Mouse (Mus musculus): ENCODE measurements around the gene Nol12. TPM values are rescaled to one million over a fixed set of nuclear protein-coding genes. Genes with fewer than 3 reads are reported as not detected.

The Nol12 gene
- polyA plus RNA-seq, 1 experiment from 2014 or later = 46.0 TPM

- peaks cover 29% of the 10 kb centered on the region for H3K4me1 ChIP-seq (replicated peaks; ENCODE audit: control insufficient read depth, insufficient read depth, low read length)
- DNase-seq (ENCODE audit: low spot score) (peak; percentile 81), ATAC-seq (replicated peaks; ENCODE audit: low FRiP score, low TSS enrichment, low read depth) (peak; percentile 68)
- peak within 1 kb of the TSS; percentile 78 for H3K4me3 ChIP-seq (ENCODE audit: low read depth, low read length)
- H3K27me3 ChIP-seq (replicated peaks; ENCODE audit: control insufficient read depth, insufficient read depth, low read length) = no peaks in the 10 kb centered on the region
- H3K9me3 ChIP-seq (ENCODE audit: control insufficient read depth, low read length) = no peaks in the 10 kb centered on the region
- peak within 1 kb of the TSS; percentile 70 for H3K9ac ChIP-seq (ENCODE audit: low read length)
- peaks cover 23% of the 10 kb centered on the region for H3K36me3 ChIP-seq (ENCODE audit: control insufficient read depth, insufficient read depth, low read length)
- under 1% methylated on average over 44 of the region's 47 CpGs for WGBS
- peak within 1 kb of the TSS; percentile 71 for H3K4me2 ChIP-seq (ENCODE audit: low read length)
- peak within 1 kb of the TSS; percentile 48 for H3K27ac ChIP-seq (ENCODE audit: low read depth)
Measured at GRCm38 (mm10) chr15:78899740-78900584, 34.8 kb upstream of the Nol12 start, which contains the start of gene Sh3bp1. Gene Sh3bp1, plus strand, starts transcription at chr15:78899768.

GRCm38 (mm10) chr15:78900585-78901421 is 33.9 kb upstream of the Nol12 start:
- WGBS = 13% methylated on average over 18 of the region's 18 CpGs
- ATAC-seq (replicated peaks; ENCODE audit: low FRiP score, low TSS enrichment, low read depth) (0 out of 2 replicates have a peak, but pooled peaks have one; percentile 18), DNase-seq (ENCODE audit: low spot score) (peak; percentile 66)
- Histone ChIP-seq H3K27me3 (replicated peaks; ENCODE audit: control insufficient read depth, insufficient read depth, low read length) (no peaks in the 10 kb centered on the region), H3K9me3 (ENCODE audit: control insufficient read depth, low read length) (no peaks in the 10 kb centered on the region), H3K27ac (ENCODE audit: low read depth) (peak overlapping the region; percentile 48), H3K9ac (ENCODE audit: low read length) (peak overlapping the region; percentile 70), H3K36me3 (ENCODE audit: control insufficient read depth, insufficient read depth, low read length) (peaks cover 31% of the 10 kb centered on the region), H3K4me1 (replicated peaks; ENCODE audit: control insufficient read depth, insufficient read depth, low read length) (peaks cover 29% of the 10 kb centered on the region), H3K4me3 (ENCODE audit: low read depth, low read length) (peak overlapping the region; percentile 78), H3K4me2 (ENCODE audit: low read length) (peak overlapping the region; percentile 71)

- peak overlapping the region; percentile 71 for H3K4me2 ChIP-seq (ENCODE audit: low read length)
- peaks cover 29% of the 10 kb centered on the region for H3K4me1 ChIP-seq (replicated peaks; ENCODE audit: control insufficient read depth, insufficient read depth, low read length)
- DNase-seq (ENCODE audit: low spot score) (peak; percentile 61), ATAC-seq (replicated peaks; ENCODE audit: low FRiP score, low TSS enrichment, low read depth) (no peak)
- peaks cover 37% of the 10 kb centered on the region for H3K36me3 ChIP-seq (ENCODE audit: control insufficient read depth, insufficient read depth, low read length)
- WGBS = 46% methylated on average over 8 of the region's 8 CpGs
- H3K4me3 ChIP-seq (ENCODE audit: low read depth, low read length) = peak overlapping the region; percentile 78
- no peaks in the 10 kb centered on the region for H3K27me3 ChIP-seq (replicated peaks; ENCODE audit: control insufficient read depth, insufficient read depth, low read length)
- peak overlapping the region; percentile 48; the same call in 1 of the 2 replicates for H3K27ac ChIP-seq (ENCODE audit: low read depth)
- H3K9me3 ChIP-seq (ENCODE audit: control insufficient read depth, low read length) = no peaks in the 10 kb centered on the region
- no peak overlapping the region for H3K9ac ChIP-seq (ENCODE audit: low read length)
Measured at GRCm38 (mm10) chr15:78901422-78901789, 33.3 kb upstream of the Nol12 start.

- Histone ChIP-seq H3K9ac (ENCODE audit: low read length) (no peak overlapping the region), H3K4me1 (replicated peaks; ENCODE audit: control insufficient read depth, insufficient read depth, low read length) (peaks cover 24% of the 10 kb centered on the region), H3K27me3 (replicated peaks; ENCODE audit: control insufficient read depth, insufficient read depth, low read length) (no peaks in the 10 kb centered on the region), H3K4me3 (ENCODE audit: low read depth, low read length) (no peak overlapping the region), H3K27ac (ENCODE audit: low read depth) (no peak overlapping the region), H3K9me3 (ENCODE audit: control insufficient read depth, low read length) (no peaks in the 10 kb centered on the region), H3K4me2 (ENCODE audit: low read length) (no peak overlapping the region), H3K36me3 (ENCODE audit: control insufficient read depth, insufficient read depth, low read length) (peaks cover 56% of the 10 kb centered on the region)
- DNase-seq (ENCODE audit: low spot score) = peak; percentile 92
- ATAC-seq (replicated peaks; ENCODE audit: low FRiP score, low TSS enrichment, low read depth) = no peak
- WGBS = 8% methylated on average over 2 of the region's 2 CpGs
Measured at GRCm38 (mm10) chr15:78903243-78903642, 31.5 kb upstream of the Nol12 start.

GRCm38 (mm10) chr15:78908399-78908798 is 26.3 kb upstream of the Nol12 start:
- DNase-seq (ENCODE audit: low spot score) = no peak
- peaks cover 93% of the 10 kb centered on the region for H3K36me3 ChIP-seq (ENCODE audit: control insufficient read depth, insufficient read depth, low read length)
- no peaks in the 10 kb centered on the region for H3K27me3 ChIP-seq (replicated peaks; ENCODE audit: control insufficient read depth, insufficient read depth, low read length)
- H3K4me1 ChIP-seq (replicated peaks; ENCODE audit: control insufficient read depth, insufficient read depth, low read length) = no peaks in the 10 kb centered on the region
- H3K9ac ChIP-seq (ENCODE audit: low read length) = no peak overlapping the region
- WGBS = 76% methylated on average over 7 of the region's 7 CpGs
- no peak overlapping the region for H3K27ac ChIP-seq (ENCODE audit: low read depth)
- H3K4me2 ChIP-seq (ENCODE audit: low read length) = no peak overlapping the region
- H3K4me3 ChIP-seq (ENCODE audit: low read depth, low read length) = no peak overlapping the region
- H3K9me3 ChIP-seq (ENCODE audit: control insufficient read depth, low read length) = no peaks in the 10 kb centered on the region
- ATAC-seq (replicated peaks; ENCODE audit: low FRiP score, low TSS enrichment, low read depth) = no peak

GRCm38 (mm10) chr15:78908982-78909381 is 25.8 kb upstream of the Nol12 start:
- Histone ChIP-seq H3K9me3 (ENCODE audit: control insufficient read depth, low read length) (no peaks in the 10 kb centered on the region), H3K9ac (ENCODE audit: low read length) (no peak overlapping the region), H3K27ac (ENCODE audit: low read depth) (no peak overlapping the region), H3K4me1 (replicated peaks; ENCODE audit: control insufficient read depth, insufficient read depth, low read length) (no peaks in the 10 kb centered on the region), H3K27me3 (replicated peaks; ENCODE audit: control insufficient read depth, insufficient read depth, low read length) (no peaks in the 10 kb centered on the region), H3K4me2 (ENCODE audit: low read length) (no peak overlapping the region), H3K4me3 (ENCODE audit: low read depth, low read length) (no peak overlapping the region), H3K36me3 (ENCODE audit: control insufficient read depth, insufficient read depth, low read length) (peaks cover 87% of the 10 kb centered on the region)
- ATAC-seq (replicated peaks; ENCODE audit: low FRiP score, low TSS enrichment, low read depth) = no peak
- WGBS = 88% methylated on average over 8 of the region's 8 CpGs
- DNase-seq (ENCODE audit: low spot score) = no peak

- Histone ChIP-seq H3K36me3 (ENCODE audit: control insufficient read depth, insufficient read depth, low read length) (peaks cover 57% of the 10 kb centered on the region), H3K4me1 (replicated peaks; ENCODE audit: control insufficient read depth, insufficient read depth, low read length) (peaks cover 24% of the 10 kb centered on the region), H3K4me2 (ENCODE audit: low read length) (no peak overlapping the region), H3K27ac (ENCODE audit: low read depth) (no peak overlapping the region), H3K4me3 (ENCODE audit: low read depth, low read length) (no peak overlapping the region), H3K9me3 (ENCODE audit: control insufficient read depth, low read length) (no peaks in the 10 kb centered on the region), H3K27me3 (replicated peaks; ENCODE audit: control insufficient read depth, insufficient read depth, low read length) (no peaks in the 10 kb centered on the region), H3K9ac (ENCODE audit: low read length) (no peak overlapping the region)
- no peak for ATAC-seq (replicated peaks; ENCODE audit: low FRiP score, low TSS enrichment, low read depth)
- 35% methylated on average over 9 of the region's 9 CpGs for WGBS
- no peak for DNase-seq (ENCODE audit: low spot score)
Measured at GRCm38 (mm10) chr15:78912040-78912439, 22.7 kb upstream of the Nol12 start.

GRCm38 (mm10) chr15:78913632-78914090 is 21.1 kb upstream of the Nol12 start, which contains the start of gene Pdxp:
Gene Pdxp, plus strand, starts transcription at chr15:78913919.
- whole genome bisulfite sequencing = under 1% methylated on average over 51 of the region's 51 CpGs
- Histone ChIP-seq H3K9ac (ENCODE audit: low read length) (peak within 1 kb of the TSS; percentile 69), H3K36me3 (ENCODE audit: control insufficient read depth, insufficient read depth, low read length) (peaks cover 44% of the 10 kb centered on the region), H3K27me3 (replicated peaks; ENCODE audit: control insufficient read depth, insufficient read depth, low read length) (no peaks in the 10 kb centered on the region), H3K4me3 (ENCODE audit: low read depth, low read length) (peak within 1 kb of the TSS; percentile 71), H3K27ac (ENCODE audit: low read depth) (peak within 1 kb of the TSS; percentile 87), H3K4me2 (ENCODE audit: low read length) (peak within 1 kb of the TSS; percentile 97), H3K4me1 (replicated peaks; ENCODE audit: control insufficient read depth, insufficient read depth, low read length) (peaks cover 24% of the 10 kb centered on the region), H3K9me3 (ENCODE audit: control insufficient read depth, low read length) (no peaks in the 10 kb centered on the region)
- DNase-seq (ENCODE audit: low spot score) (peak; percentile 96), ATAC-seq (replicated peaks; ENCODE audit: low FRiP score, low TSS enrichment, low read depth) (peak; percentile 92)

All from intestine, embryonic 14.5 days (tissue).